Mouse (Mus musculus): Measurements from ENCODE around the gene Sox5.

The Sox5 gene

GRCm38 (mm10) chr6:144485578-144485977 is 296.2 kb downstream of the Sox5 start:
- DNase-seq (ENCODE audit: low read depth, low spot score), result no peak

GRCm38 (mm10) chr6:144483166-144483565 is 298.6 kb downstream of the Sox5 start:
- no peak for DNase-seq (ENCODE audit: low read depth, low spot score)

- no peak for DNase-seq (ENCODE audit: low read depth, low spot score)
Measured at GRCm38 (mm10) chr6:144480648-144481528, 300.9 kb downstream of the Sox5 start.

DNA sequence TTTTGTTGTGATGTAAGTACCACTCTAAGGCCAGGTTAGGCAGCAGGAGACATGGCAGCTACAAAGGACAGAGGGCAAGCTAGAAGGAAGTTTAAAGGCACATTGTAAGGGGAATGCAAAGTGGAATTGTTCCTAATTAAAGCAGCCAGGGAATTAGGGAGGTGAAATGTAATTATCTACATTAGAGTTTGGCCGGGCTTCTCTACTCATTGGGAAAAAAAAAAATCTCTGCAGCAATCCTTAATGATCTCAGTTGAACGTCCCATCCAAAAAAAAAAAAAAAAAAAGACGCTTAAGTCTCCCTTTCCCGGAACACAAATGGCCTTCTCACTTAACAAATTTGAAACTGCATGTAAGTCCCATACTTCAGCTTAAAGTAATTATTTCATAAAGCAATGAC is 301.9 kb downstream of the Sox5 start:
- DNase-seq (ENCODE audit: low read depth, low spot score), result no peak

- DNase-seq (ENCODE audit: low read depth, low spot score), result no peak
Measured at GRCm38 (mm10) chr6:144477287-144478064, 304.3 kb downstream of the Sox5 start.

DNA sequence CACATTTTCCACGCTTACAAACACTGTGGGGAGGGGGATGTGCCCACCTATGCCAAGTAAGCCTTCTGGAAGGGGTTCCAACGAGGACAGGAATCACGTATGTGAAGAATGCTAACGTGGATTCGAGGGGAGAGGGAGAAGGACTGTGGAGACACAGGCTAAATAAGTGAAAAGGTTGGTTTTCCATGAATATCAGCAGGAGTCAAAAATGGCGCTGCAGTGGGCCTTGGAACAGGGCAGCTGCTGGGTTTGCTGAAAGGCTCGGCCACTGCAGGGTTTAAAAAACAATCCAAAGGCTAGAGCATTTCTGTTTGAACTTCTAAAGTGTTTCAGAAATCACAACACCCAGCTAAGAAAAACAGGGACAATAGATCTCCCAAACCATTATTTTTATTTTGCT is 308.3 kb downstream of the Sox5 start:
- DNase-seq (ENCODE audit: low read depth, low spot score), result no peak

GRCm38 (mm10) chr6:144472089-144472900 is 309.5 kb downstream of the Sox5 start:
- no peak for DNase-seq (ENCODE audit: low read depth, low spot score)

- no peak for DNase-seq (ENCODE audit: low read depth, low spot score)
Measured at GRCm38 (mm10) chr6:144466711-144467110, 315.1 kb downstream of the Sox5 start.

DNA sequence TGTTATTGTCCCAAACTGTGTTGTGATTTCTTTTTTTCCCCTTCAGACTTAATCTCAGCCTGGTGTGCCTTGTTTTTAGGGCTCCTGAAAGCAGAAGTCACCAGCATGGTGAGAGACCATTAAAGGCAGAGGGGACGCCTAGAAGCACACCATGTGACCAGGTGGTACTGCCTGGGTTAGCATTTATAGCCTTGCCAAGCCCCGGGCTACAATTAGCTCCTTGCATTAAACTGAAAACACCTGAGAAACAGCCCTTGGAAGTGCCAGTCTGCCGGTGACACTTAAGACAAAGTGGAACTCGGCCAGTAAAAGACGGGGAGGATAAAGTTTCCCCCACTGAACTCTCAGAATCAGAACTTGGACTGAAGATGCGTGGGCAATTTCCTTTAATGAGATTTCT is 318.1 kb downstream of the Sox5 start:
- no peak for DNase-seq (ENCODE audit: low read depth, low spot score)

GRCm38 (mm10) chr6:144463274-144463673 is 318.5 kb downstream of the Sox5 start:
- DNase-seq (ENCODE audit: low read depth, low spot score), result no peak

GRCm38 (mm10) chr6:144459486-144459885 is 322.3 kb downstream of the Sox5 start:
- DNase-seq (ENCODE audit: low read depth, low spot score), result no peak

DNA sequence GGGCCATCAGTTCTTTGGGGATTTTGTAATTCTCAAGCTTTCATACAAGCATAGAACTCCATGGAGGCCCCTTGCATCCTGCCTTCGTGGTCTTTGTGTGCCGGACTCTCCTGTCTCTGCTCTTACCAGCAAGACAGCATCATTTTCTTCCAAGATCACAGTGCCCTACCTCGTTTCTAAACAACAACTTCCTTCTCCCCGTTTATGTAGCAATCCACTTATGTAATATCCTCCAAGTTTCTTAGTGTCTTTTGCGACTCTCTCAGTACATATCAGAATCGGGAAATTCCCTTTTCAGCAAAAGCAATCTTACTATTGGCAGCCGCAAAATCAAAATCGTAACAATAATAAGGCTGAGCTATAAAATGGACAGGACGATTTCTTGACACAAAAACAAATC is 324.3 kb downstream of the Sox5 start:
- no peak for DNase-seq (ENCODE audit: low read depth, low spot score)

GRCm38 (mm10) chr6:144454291-144455276 is 327.2 kb downstream of the Sox5 start:
- no peak for DNase-seq (ENCODE audit: low read depth, low spot score)

DNA sequence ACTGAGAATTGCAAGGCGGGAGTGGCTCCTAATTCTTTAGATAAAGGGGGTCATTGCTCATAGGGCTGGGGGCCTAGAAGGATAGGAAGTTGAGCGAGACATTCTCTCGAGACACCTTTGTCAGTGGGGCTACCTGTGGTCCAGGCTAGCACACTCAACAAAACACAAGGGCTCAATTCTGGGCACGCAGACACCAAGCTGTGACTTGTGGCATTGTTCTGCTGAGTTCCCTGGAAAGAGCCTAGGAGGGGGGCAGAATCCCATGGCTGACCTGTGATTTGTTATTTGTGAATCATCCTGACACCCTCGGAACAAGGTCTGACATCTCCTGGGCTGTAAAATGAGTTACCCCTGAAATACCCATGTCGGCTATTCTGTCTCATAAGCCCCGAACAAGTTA is 328.2 kb downstream of the Sox5 start:
- DNase-seq (ENCODE audit: low read depth, low spot score), result no peak

DNA sequence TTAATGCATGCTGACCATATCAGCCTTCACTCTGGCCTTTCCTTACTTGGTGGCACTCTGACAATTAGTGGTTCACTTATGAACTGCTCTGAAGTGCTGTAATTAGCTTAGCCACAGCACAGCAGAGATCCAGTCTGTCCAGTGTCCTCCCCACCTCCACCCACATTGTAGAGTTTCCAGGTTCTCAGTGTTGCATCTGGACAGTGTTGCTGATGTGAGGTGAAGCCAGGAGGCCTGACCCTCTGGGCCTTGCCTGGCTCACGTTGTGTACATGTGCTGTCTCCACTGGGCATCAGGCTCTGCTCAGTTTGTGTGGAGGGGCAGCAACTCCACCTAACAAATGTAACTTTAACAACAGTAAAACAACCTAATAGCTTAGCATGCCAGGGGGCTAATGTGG is 328.6 kb downstream of the Sox5 start:
- DNase-seq (ENCODE audit: low read depth, low spot score), result no peak

DNA sequence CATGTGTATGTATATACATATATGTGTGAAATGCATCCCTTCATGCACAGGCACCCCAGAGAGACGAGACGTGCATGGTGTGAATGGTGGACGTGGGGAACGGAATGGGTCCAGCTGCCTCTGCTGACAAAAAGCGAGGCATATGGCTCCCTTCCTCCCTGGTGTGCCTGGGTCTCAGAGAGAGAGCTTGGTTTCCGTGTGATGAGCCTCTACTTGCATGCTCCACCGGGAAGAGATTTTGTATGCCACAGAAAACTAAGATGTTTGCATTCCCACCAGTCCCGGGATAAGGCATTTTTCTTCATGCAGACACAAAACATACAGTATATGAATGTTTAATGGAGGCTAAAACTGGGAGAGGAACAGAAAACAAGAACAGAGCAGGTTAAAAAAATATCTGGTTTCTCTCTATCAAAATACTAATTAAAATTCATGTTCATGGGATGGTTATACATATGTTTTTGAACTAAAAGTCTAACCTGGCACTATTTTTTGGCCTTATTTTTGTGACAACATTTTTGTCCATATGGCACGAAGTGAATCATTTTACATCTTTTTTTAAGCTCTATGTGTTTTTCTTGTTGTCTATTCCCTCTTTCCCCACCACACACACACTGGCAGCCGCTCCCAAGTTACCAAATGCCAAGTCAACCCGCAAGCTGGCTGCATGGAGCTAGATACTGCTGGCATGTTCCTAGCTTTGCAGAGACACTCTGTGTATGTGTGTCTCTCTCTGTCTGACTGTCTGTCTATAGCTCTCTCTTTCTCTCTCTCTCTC is 329.4 kb downstream of the Sox5 start:
- no peak for DNase-seq (ENCODE audit: low read depth, low spot score)

DNA sequence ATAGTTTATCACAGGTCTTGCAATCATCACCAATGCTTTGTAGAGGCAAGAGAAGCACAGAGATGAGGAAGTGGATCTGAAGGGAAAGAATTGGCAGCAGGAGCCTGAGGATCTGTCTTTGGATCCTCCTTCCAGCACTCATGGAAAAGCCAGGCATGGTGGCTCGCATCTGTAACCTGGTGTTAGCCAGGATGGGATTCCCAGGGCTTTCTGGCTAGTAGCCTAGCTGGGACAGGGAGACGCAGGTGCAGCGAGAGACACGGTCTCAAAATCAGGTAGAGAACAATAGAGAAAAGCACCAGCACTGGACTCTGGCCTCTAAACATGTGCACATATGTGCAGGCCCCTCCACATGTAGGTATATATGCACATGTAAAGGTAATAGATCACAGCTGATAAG is 330.1 kb downstream of the Sox5 start:
- no peak for DNase-seq (ENCODE audit: low read depth, low spot score)

DNA sequence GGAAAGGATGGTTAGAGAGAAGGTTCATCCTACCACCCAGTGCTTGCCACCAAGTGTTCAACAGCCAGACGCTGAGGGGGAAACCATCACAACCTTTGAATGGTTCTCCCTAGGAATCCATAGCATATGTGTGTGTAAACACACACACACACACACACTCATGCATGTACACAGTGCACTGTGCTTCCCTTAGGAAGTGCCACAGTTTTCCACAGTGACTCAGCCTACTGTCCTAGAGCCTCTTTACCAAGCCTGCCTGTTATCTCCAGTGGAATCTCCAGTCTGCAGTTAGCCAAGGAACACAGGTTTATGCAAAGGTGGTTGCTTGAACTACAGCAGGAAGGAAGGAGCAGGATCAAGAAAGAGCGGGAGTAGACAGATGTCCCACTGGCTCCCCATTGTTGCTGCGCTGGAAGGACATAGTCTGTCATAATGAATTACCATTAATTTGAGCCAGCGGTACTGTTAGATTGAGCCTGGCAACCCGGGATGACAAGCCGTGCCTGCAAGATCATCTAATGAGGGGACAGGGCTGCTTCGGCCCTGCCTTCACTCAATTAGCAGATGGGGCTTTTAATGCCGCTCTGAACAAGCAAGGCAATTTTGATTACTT is 335.9 kb downstream of the Sox5 start:
- no peak for DNase-seq (ENCODE audit: low read depth, low spot score)

DNA sequence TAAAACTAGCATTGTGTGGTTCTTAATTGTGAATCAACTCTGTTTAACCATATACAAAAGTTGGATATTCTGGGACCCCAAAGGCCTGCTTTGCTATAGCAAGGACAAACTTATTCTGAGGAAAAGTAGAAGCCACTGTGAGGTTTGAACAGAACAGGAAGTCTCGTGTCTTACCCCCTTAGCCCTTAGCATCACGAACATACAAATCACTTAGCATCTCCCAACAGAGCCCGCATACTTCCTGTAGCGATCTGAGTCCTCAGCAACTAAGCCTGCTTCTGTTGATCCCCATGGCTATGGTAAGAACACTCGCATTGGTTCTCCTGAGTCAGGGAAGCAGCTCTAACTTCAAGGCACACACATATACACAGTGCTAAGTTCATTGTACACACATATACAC is 337.4 kb downstream of the Sox5 start:
- DNase-seq (ENCODE audit: low read depth, low spot score), result no peak

- no peak for DNase-seq (ENCODE audit: low read depth, low spot score)
Measured at GRCm38 (mm10) chr6:144443681-144444080, 338.1 kb downstream of the Sox5 start.
